In genomic region chr9:71612981-71613380, GRCm38 (mm10) we compare ENCODE assay signal across 10 mouse cellular contexts. TPM values are rescaled to one million over a fixed set of nuclear protein-coding genes. Genes with fewer than 3 reads are reported as not detected.
DNase-seq lines count a peak whose midpoint lies in the region; ATAC-seq and TF ChIP-seq lines count a peak whose summit lies in the region.
"Had no signal": no experiment of that assay in that cellular context is flagged by ENCODE, and none has a peak within 500 bp of the region (broad histone marks: within the 10 kb centered on the region; RNA-seq: fewer than 3 reads in every experiment).

No protein-coding gene starts in this region.

- TF ChIP-seq RAD21 in CH12.LX (IDR thresholded peaks at IDR 0.05; ENCODE audit: low read depth, low read length): peak; percentile 62

- H3K27me3 ChIP-seq in kidney, postnatal 0 days (ENCODE audit: insufficient read depth, low read length): no peaks in the 10 kb centered on the region
- H3K27me3 ChIP-seq in CH12.LX (replicated peaks): no peaks in the 10 kb centered on the region

- no peak for TF ChIP-seq POLR2A in CH12.LX (IDR thresholded peaks at IDR 0.05; ENCODE audit: low read depth, low read length)
- no peak for TF ChIP-seq POLR2A in bone marrow, adult 2 months (IDR thresholded peaks at IDR 0.05; ENCODE audit: borderline replicate concordance, control insufficient read depth, low read depth, low read length)

- H3K4me1 ChIP-seq in kidney, postnatal 0 days (replicated peaks; ENCODE audit: insufficient read depth, low read length): 0 out of 2 replicates have a peak, but pooled peaks cover 2% of the 10 kb centered on the region
- H3K4me1 ChIP-seq in CH12.LX (ENCODE audit: control insufficient read depth in 1 of 2, insufficient read depth in 2 of 2): peaks cover 2 to 6% of the 10 kb centered on the region in 2 experiments; a peak in 2 of 4 replicates
- no peaks in the 10 kb centered on the region for H3K4me1 ChIP-seq in bone marrow, adult 2 months (ENCODE audit: control insufficient read depth, insufficient read depth, low read length)

- in situ Hi-C loops in CH12.LX (cut with MboI; ENCODE audit: low pct_ligation_motif_present, low pct_unique_long_range_greater_than_20kb, low sequenced_read_pairs): loop anchor here (5.0 to 25.0 kb wide), 2 partner anchors 66 to 401 kb away; partner anchors contain the start of gene Aldh1a2

- TF ChIP-seq EP300 in CH12.LX (IDR thresholded peaks at IDR 0.05; ENCODE audit: low read length): no peak

- H3K4me3 ChIP-seq in kidney, postnatal 0 days (replicated peaks; ENCODE audit: low read depth, low read length): no peak overlapping the region
- H3K4me3 ChIP-seq in CH12.LX (replicated peaks in 1 of 3; ENCODE audit: low read depth in 2 of 3, low read length in 2 of 3, poor library complexity in 1 of 3): no peak overlapping the region
- H3K4me3 ChIP-seq in bone marrow, adult 2 months (replicated peaks; ENCODE audit: control insufficient read depth, low read depth, low read length): no peak overlapping the region
- H3K4me3 ChIP-seq: erythroblast, embryonic 14.5 days had no signal

- no peaks in the 10 kb centered on the region for H3K36me3 ChIP-seq in kidney, postnatal 0 days (ENCODE audit: insufficient read depth, low read length)
- no peaks in the 10 kb centered on the region for H3K36me3 ChIP-seq in CH12.LX (replicated peaks in 1 of 2; ENCODE audit: control insufficient read depth in 1 of 2, insufficient read depth in 1 of 2, low read length in 1 of 2)

- no peak overlapping the region for H3K4me2 ChIP-seq in kidney, postnatal 0 days (ENCODE audit: low read length)
- H3K4me2 ChIP-seq in CH12.LX (ENCODE audit: insufficient read depth, low read depth, poor library complexity, severe bottlenecking): no peak overlapping the region

- H3K79me2 ChIP-seq in CH12.LX (replicated peaks; ENCODE audit: control insufficient read depth, extremely low read depth, insufficient read depth, poor library complexity, severe bottlenecking): no peaks in the 10 kb centered on the region

- ATAC-seq in kidney, postnatal 0 days (replicated peaks; ENCODE audit: low FRiP score, low read depth): no peak

- peak; percentile 87 for TF ChIP-seq CTCF in kidney, postnatal 0 days (IDR thresholded peaks at IDR 0.05; ENCODE audit: low read depth)
- peak; percentile 55 to 73; a peak in 3 of 4 replicates for TF ChIP-seq CTCF in CH12.LX (conservative IDR thresholded peaks at IDR 0.05 in 1 of 2, IDR thresholded peaks at IDR 0.05 in 1 of 2; ENCODE audit: low read depth in 2 of 2, low read length in 2 of 2)
- peak; percentile 66 for TF ChIP-seq CTCF in bone marrow, adult 2 months (IDR thresholded peaks at IDR 0.05; ENCODE audit: control insufficient read depth, insufficient read depth, low read length)

- peak; percentile 72 for DNase-seq in kidney, postnatal 0 days (ENCODE audit: low spot score)
- DNase-seq in kidney, adult 9 months: no peak
- peak; percentile 54 for DNase-seq in CH12.LX (ENCODE audit: extremely low read depth)
- peak; percentile 28 for DNase-seq in lung, postnatal 25 days (ENCODE audit: low spot score)
- DNase-seq in left cerebral cortex, adult 18-20 months (ENCODE audit: low spot score in 2 of 2): no peak
- DNase-seq in Muller cell, postnatal 12 days (ENCODE audit: inconsistent ontology term): no peak
- DNase-seq: adrenal gland, adult 8-10 months had no signal

- dilution Hi-C loops in CH12.LX (cut with MboI; ENCODE audit: extremely low pct_ligation_motif_present, extremely low pct_unique_long_range_greater_than_20kb, low sequenced_read_pairs): no loop called here

- no peak overlapping the region for H3K9ac ChIP-seq in kidney, postnatal 0 days (ENCODE audit: low read depth, low read length)
- no peak overlapping the region for H3K9ac ChIP-seq in CH12.LX (ENCODE audit: insufficient read depth, low read depth)

- 84% methylated on average over 6 of the region's 6 CpGs for WGBS in kidney, postnatal 0 days
- 80% methylated on average over 6 of the region's 6 CpGs for WGBS in bone marrow, adult 2 months

- no peak overlapping the region for H3K27ac ChIP-seq in kidney, postnatal 0 days
- no peak overlapping the region for H3K27ac ChIP-seq in CH12.LX (ENCODE audit: insufficient read depth, low read depth)
- H3K27ac ChIP-seq in bone marrow, adult 2 months (ENCODE audit: control insufficient read depth, insufficient read depth, low read depth, low read length, poor library complexity): no peak overlapping the region
- H3K27ac ChIP-seq: macrophage had no signal

- H3K9me3 ChIP-seq in kidney, postnatal 0 days (replicated peaks; ENCODE audit: low read length): no peaks in the 10 kb centered on the region
- H3K9me3 ChIP-seq in CH12.LX (replicated peaks; ENCODE audit: low read length): no peaks in the 10 kb centered on the region

TF ChIP-seq in CH12.LX, 34 proteins besides CTCF, POLR2A, EP300 and RAD21:
- no peak for TF ChIP-seq HCFC1 (IDR thresholded peaks at IDR 0.05; ENCODE audit: low read depth, low read length)
- TF ChIP-seq SMC3 (IDR thresholded peaks at IDR 0.05; ENCODE audit: low read depth, low read length): peak; percentile 57

RNA-seq across cellular contexts. Expression of gene Myzap, which starts 20.8 kb away (rescaled TPM):
- polyA plus RNA-seq in kidney, postnatal 0 days (2015; fragmentation: Nextera tagmentation; extraction: Ambion mirVana): 14.8 and 16.9 TPM in 2 replicates
- total RNA-seq in CH12.LX (2012; rRNA removed) (2.9 and 4.6 TPM in 2 replicates), CH12.LX (2014; rRNA removed) (6.2 and 6.3 TPM in 2 replicates)
- 7.2 and 7.5 TPM in 2 replicates for polyA plus RNA-seq in CH12.LX (2012; ENCODE audit: insufficient read length, low read depth)
- polyA plus RNA-seq in bone marrow, adult 2 months (2011; ENCODE audit: insufficient read depth, insufficient read length, low replicate concordance, missing spikeins): 2.8 and 8.7 TPM in 2 replicates
- total RNA-seq in left cerebral cortex, adult 18-20 months (2021): 1 to 10 TPM; 1.7 to 2.3 TPM
- polyA plus RNA-seq: erythroblast, embryonic 14.5 days; macrophage had no signal

Comparison
In these comparisons a context has a peak if more than half of its experiments do, and no peak if none do; other contexts are left out.
1. DNase-seq: peak in kidney, postnatal 0 days (single experiment), CH12.LX (single experiment) and lung, postnatal 25 days (single experiment); none in kidney, adult 9 months (single experiment), left cerebral cortex, adult 18-20 months (0 of 2) and Muller cell, postnatal 12 days (single experiment).
2. Peak in every context shown above with its lines, with median percentiles within 50 percentile points of each other: CTCF ChIP-seq.